Mouse (Mus musculus): ENCODE measurements around the gene Psmb11.

- TF ChIP-seq TAL1 (IDR thresholded peaks at IDR 0.05; ENCODE audit: low read length) (no peak), GATA1 (IDR thresholded peaks at IDR 0.05; ENCODE audit: low read length) (no peak)
Observed at GRCm38 (mm10) chr14:54579638-54580037, 41.6 kb upstream of the Psmb11 start.
